Mouse (Mus musculus) embryo, embryonic 11 days (tissue): Measurements from ENCODE around the gene Col4a3.
A peak's percentile ranks its signal among the peaks of the same experiment; 100 is the strongest.

Source experiments
- DNase-seq: peaks from one replicate; pipeline ENCODE4 v3.0.0-alpha.2; 2015

The Col4a3 gene

GRCm38 (mm10) chr1:82687931-82688330 lies 101.2 kb downstream of the Col4a3 start:
- DNase-seq, result no peak

GRCm38 (mm10) chr1:82695915-82696314 lies 109.2 kb downstream of the Col4a3 start:
- no peak for DNase-seq

GRCm38 (mm10) chr1:82717816-82718512 lies 131.2 kb downstream of the Col4a3 start:
- DNase-seq, result no peak

DNA sequence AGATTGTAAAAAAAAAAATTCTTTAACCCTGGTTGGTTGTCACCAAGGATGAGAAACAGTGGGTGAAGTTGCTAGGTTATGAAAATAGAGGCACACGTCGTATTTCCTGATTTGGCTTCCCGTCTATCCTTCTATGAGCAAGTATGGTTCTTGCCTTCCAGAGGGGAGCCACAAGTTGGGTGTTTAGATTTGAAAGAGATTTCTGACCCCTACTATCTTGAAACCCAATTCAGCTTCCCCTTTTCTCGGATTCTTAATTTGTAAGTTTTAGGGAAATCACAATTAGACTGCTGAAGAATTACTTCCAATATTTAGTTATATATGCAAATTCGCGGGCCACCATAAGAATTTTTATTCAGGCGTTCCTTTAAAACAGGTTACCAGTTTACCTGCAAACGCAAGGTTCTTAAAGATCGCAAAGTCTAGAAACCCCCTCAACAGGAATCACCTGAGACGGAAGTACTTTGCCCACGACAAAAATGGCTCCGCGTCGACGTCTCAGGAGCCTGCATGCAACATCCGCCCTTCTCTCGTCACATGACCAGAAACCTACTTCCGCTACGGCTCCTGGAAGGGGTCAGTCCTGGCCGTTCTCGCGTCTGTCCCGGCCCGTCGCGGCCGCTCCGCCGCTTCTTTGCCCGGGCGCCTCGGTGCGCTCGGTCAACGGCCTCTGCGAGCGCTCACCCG lies 137.8 kb downstream of the Col4a3 start, which contains the start of gene Mff:
Mff (plus strand) TSS at position 552 of the 687 bp plus-strand sequence.
- peak; percentile 96 for DNase-seq

DNA sequence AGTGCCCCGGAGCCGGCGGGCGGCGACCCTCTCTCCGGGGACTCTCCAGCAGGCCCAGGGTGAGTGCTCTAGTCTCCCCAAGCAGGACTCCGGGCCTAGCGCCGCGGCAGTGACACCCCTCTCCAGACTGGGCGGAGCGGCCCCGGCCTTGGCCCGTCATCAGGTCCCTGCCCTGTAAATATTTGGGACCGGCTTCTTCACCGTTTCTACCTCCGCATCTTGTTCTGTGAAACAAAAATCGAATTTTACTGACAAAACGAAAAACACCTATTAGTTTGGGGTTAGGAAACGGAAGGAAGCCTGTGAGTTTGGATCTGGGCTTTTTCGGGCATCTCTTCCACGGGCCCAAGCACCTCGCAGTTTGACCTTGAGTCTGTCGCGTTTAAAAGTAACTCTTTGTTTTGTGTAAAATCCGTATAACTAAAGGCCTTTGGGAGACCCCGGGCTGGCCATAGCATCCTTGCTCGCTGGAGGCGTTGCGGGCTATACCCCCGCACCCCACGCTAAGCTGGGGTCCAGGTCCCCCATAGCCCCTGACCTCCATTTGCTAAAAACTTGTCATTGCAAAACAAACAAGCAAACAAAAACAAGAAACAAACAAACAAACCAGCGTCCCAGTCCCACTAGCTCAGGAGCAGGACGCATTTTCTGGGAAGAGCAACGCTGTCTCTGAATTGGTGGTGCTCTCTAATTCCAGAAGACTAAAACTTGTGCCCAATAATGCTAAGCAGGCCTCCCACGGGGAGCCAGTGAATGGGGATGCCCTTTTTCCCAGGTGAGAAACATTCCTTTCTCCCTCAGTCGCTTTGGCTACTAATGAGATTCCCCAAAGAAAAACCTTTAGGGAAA lies 138.5 kb downstream of the Col4a3 start:
- peak; percentile 5 for DNase-seq

DNA sequence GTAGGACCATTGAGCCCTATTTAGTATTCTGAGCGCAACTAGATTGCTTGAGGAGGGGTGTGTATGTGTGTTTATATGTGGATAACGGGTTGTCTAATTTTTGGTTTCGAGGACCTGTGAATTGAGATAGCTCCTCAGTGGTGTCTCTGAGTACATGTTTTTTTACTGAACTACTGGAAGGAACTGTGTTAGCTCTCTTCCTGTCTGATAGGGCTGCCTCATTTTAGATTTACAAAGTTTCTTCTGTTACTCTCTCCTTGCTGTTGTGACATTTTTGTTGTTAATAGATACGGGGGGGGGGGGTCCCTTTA lies 139.1 kb downstream of the Col4a3 start:
- no peak for DNase-seq

DNA sequence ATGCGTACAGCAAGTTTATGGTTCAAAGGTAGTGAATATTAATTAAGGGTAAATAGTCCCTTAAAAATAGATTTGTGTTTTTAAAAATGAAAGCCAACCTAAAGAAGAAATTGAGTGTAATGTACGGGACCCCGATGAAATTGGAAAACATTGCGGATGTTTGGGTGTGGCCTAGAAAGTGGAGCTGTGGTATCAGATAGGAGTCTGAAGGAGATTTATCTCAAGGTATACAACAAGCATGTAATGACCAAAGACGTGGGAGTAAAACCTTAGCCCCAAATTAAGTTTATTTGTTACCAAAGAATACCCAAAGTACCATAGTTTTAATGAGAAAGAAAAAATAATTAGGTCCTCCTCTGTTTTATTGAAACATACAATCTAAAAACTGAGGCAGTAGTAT lies 139.8 kb downstream of the Col4a3 start:
- no peak for DNase-seq

DNA sequence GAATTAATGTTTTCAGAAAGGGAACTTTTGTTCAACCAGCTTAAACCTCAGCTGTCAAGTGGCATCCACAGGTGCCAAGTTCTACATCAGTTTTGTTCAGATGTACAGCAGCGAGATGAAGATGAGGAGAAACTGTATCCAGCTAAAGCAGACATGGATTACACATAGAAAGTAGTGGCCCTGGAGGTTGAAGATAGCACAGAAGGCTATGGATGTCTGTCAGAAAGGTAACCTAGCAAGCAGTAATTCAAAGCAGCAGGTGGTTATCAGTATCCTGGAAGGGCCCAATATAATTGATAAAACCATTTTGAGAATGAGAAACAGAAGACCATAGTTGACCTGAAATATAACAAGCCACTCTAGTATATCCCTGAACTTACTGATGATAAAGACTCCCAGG lies 146.6 kb downstream of the Col4a3 start:
- no peak for DNase-seq

DNA sequence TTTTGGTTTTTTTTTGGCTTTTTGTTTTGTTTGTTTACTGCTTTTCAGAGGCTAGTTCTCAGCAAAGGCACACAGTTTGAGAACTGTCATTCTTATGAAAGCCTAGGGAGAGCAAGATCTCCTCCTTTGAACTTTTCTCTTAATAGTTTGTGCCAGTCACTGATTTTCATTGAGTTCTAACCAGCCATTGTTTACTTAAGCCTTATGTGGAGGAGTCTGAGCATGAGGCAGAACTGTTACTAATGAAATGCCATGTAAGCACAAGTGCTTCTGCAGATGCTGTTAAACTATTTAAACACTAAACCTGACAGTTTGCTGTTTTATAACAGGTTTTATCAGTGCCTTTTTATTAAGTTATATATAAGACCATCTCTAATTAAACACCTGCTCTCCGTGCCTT lies 151.3 kb downstream of the Col4a3 start:
- DNase-seq, result no peak

- DNase-seq, result no peak
Observed at GRCm38 (mm10) chr1:82741539-82741938, 154.8 kb downstream of the Col4a3 start.

DNA sequence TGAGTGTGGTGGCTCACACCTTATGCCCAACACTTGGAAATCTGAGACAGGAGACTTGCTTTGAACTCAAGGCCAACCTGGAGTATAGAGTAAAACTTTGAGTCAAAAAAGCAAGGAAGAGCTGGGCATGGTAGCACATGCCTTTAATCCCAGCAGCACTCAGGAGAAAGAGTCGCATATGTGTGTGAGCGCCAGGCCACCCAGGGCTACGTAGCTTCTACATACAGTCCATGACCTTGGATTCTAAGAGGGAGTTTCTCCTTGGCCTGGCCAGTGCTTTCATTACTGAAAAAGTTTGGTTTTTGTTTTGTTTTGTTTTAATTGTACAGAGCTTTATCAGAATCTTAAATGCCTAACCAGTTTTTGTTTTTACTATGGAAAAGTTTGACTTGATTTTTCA lies 157.2 kb downstream of the Col4a3 start:
- DNase-seq, result no peak

DNA sequence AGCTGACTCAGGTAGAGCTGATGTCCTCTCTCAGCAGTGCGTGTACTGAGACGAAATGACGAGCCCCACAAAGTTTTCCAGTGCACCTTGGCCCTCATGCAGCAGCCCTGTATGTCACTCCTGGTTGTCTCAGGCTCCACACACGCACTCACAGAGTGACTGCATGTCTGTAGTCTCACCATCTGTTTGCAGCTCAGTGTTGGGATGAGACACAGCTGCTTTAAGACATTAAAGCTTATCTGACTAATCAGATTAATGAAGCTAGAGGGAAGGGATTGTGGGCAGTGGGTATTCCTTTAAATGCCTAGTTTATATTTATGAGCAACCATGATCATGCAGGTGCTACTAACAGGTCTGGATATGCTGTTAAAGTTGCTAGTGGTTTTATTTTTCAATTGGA lies 159.7 kb downstream of the Col4a3 start:
- DNase-seq, result no peak

GRCm38 (mm10) chr1:82747714-82748452 lies 161.2 kb downstream of the Col4a3 start:
- DNase-seq, result no peak

- DNase-seq, result peak; percentile 24
Observed at GRCm38 (mm10) chr1:82759520-82759919, 172.8 kb downstream of the Col4a3 start.

GRCm38 (mm10) chr1:82761454-82762169 lies 174.9 kb downstream of the Col4a3 start:
- no peak for DNase-seq

GRCm38 (mm10) chr1:82762274-82762673 lies 175.6 kb downstream of the Col4a3 start:
- DNase-seq, result no peak

- DNase-seq, result no peak
Observed at GRCm38 (mm10) chr1:82766227-82766626, 179.5 kb downstream of the Col4a3 start.

- no peak for DNase-seq
Observed at GRCm38 (mm10) chr1:82766641-82767040, 179.9 kb downstream of the Col4a3 start.

- DNase-seq, result no peak
Observed at GRCm38 (mm10) chr1:82768269-82768668, 181.5 kb downstream of the Col4a3 start, which contains the start of gene Tm4sf20. TSS of gene Tm4sf20 (minus strand) at chr1:82768461.

DNA sequence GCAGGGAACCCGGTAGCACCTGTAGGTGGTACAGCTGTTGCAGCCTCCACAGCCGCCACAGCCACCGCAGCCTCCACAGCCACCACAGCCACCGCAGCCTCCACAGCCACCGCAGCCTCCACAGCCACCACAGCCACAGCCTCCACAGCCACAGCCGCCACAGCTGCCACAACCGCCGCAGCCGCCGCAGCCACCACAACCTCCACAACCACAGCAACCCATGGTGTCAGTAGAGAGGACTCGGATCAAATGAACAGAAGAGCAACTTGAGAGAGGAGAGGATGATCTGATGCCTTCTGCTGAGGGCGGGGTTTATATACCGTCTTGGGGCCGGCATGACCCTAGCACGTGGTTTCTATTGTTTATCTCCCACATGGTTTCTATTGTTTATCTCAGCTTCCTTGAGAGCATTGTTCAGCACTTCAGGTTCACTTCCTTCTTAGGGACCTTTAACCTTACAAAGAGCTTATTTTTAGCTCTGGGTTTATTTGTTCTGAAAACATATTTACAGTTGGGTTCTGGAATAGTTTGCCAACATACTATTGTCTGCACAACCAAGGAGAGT lies 184.4 kb downstream of the Col4a3 start, which contains the start of gene Gm47791:
Gm47791 (minus strand) TSS at position 222 of the 565 bp plus-strand sequence.
- DNase-seq, result no peak
